Mouse (Mus musculus): ENCODE measurements around the gene Cib2.
"Not testable (repeated sequence)": the region's sequence is repeated elsewhere in the genome, so short reads cannot be mapped to it uniquely, and the experiment has no call there.

The Cib2 gene

DNA sequence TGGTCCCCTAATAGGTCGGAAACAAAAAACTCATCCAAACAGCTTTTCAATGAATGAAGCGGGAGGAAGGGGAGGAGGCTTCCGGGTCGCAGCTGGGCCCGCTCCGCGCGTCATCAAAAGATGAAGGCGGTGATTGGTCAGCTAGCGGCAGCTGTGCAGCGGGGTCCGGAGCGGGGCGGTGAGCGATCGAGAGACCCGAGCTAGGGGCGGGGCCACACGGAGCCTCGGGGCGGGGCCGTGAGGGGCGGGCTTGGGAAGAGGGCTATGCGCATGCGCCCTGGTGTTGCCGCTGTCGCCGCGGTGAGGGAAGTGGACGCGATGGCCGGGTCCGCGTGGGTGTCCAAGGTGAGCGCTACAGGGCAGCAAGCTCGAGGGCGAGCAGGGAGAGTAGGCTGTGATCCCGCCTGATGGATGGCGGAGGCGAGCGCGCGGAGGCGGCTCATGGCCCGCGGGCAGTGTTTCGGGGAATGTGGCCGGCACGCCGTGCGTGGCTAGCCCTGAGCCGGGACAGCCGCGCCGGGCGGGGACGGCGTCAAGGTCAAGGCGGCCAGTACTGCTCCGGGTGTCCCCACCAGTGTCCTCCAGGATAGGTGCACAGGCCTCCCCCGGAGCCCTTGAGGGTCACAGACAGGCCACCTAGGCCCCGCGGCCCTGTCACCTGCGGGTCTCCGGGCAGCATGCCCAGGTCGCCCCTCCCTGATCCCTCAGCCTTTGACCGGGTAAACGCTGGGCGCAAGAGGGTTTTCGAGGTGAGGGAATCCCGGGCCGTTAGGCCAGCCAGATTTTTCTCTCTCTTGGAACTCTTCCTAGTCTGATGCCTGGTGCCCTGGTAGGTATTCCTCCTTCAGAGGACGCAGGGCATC is 26.4 kb upstream of the Cib2 start, which contains the start of gene Idh3a:
Idh3a (plus strand) TSS at position 136 of the 863 bp plus-strand sequence.
- Histone ChIP-seq H3K4me1 (replicated peaks; ENCODE audit: low read depth, low read length) (peaks cover 32% of the 10 kb centered on the region), H3K36me3 (ENCODE audit: insufficient read depth, low read length) (peaks cover 36% of the 10 kb centered on the region), H3K4me3 (replicated peaks; ENCODE audit: low read length) (peak within 1 kb of the TSS; percentile 99), H3K27me3 (ENCODE audit: insufficient read depth, low read length) (no peaks in the 10 kb centered on the region), H3K9me3 (ENCODE audit: low read length) (no peaks in the 10 kb centered on the region)
- TF ChIP-seq POU5F1 (IDR thresholded peaks at IDR 0.05; ENCODE audit: borderline replicate concordance, low read length) (no peak), CTCF (conservative IDR thresholded peaks at IDR 0.05; ENCODE audit: low read length) (no peak), NANOG (IDR thresholded peaks at IDR 0.05; ENCODE audit: borderline replicate concordance, low read length) (no peak)

GRCm38 (mm10) chr9:54585839-54586198 is 25.8 kb upstream of the Cib2 start:
- H3K4me1 ChIP-seq (replicated peaks; ENCODE audit: low read depth, low read length), result peaks cover 32% of the 10 kb centered on the region
- no peaks in the 10 kb centered on the region for H3K9me3 ChIP-seq (ENCODE audit: low read length)
- H3K27me3 ChIP-seq (ENCODE audit: insufficient read depth, low read length), result no peaks in the 10 kb centered on the region
- TF ChIP-seq CTCF (conservative IDR thresholded peaks at IDR 0.05; ENCODE audit: low read length), result no peak
- TF ChIP-seq NANOG (IDR thresholded peaks at IDR 0.05; ENCODE audit: borderline replicate concordance, low read length), result no peak
- no peak for TF ChIP-seq POU5F1 (IDR thresholded peaks at IDR 0.05; ENCODE audit: borderline replicate concordance, low read length)
- peak overlapping the region; percentile 99 for H3K4me3 ChIP-seq (replicated peaks; ENCODE audit: low read length)
- peaks cover 32% of the 10 kb centered on the region for H3K36me3 ChIP-seq (ENCODE audit: insufficient read depth, low read length)

DNA sequence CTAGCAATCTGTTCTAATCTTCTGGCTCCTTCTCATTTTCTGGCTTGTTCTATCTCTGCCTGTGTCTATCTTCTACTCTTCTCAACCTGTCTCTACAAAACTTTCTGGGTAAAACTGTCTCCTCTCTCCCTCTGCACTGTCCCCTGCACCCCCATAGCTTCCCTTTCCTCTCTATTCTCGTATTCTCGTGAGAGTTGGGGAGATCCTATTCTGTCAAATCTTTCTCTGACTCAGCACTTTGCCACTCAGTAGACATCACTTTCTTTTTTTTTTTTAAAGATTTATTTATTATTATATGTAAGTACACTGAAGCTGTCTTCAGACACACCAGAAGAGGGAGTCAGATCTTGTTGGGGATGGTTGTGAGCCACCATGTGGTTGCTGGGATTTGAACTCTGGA is 24.1 kb upstream of the Cib2 start:
- peaks cover 15% of the 10 kb centered on the region for H3K36me3 ChIP-seq (ENCODE audit: insufficient read depth, low read length)
- H3K9me3 ChIP-seq (ENCODE audit: low read length); H3K4me3 ChIP-seq (replicated peaks; ENCODE audit: low read length); H3K27me3 ChIP-seq (ENCODE audit: insufficient read depth, low read length): not testable (repeated sequence)
- H3K4me1 ChIP-seq (replicated peaks; ENCODE audit: low read depth, low read length), result peaks cover 29% of the 10 kb centered on the region

GRCm38 (mm10) chr9:54583712-54584111 is 23.7 kb upstream of the Cib2 start:
- Histone ChIP-seq H3K4me1 (replicated peaks; ENCODE audit: low read depth, low read length) (peaks cover 25% of the 10 kb centered on the region), H3K9me3 (ENCODE audit: low read length) (no peaks in the 10 kb centered on the region), H3K4me3 (replicated peaks; ENCODE audit: low read length) (no peak overlapping the region), H3K27me3 (ENCODE audit: insufficient read depth, low read length) (no peaks in the 10 kb centered on the region), H3K36me3 (ENCODE audit: insufficient read depth, low read length) (peaks cover 11% of the 10 kb centered on the region)
- no peak for TF ChIP-seq CTCF (conservative IDR thresholded peaks at IDR 0.05; ENCODE audit: low read length)
- TF ChIP-seq POU5F1 (IDR thresholded peaks at IDR 0.05; ENCODE audit: borderline replicate concordance, low read length), result no peak
- TF ChIP-seq NANOG (IDR thresholded peaks at IDR 0.05; ENCODE audit: borderline replicate concordance, low read length), result no peak

DNA sequence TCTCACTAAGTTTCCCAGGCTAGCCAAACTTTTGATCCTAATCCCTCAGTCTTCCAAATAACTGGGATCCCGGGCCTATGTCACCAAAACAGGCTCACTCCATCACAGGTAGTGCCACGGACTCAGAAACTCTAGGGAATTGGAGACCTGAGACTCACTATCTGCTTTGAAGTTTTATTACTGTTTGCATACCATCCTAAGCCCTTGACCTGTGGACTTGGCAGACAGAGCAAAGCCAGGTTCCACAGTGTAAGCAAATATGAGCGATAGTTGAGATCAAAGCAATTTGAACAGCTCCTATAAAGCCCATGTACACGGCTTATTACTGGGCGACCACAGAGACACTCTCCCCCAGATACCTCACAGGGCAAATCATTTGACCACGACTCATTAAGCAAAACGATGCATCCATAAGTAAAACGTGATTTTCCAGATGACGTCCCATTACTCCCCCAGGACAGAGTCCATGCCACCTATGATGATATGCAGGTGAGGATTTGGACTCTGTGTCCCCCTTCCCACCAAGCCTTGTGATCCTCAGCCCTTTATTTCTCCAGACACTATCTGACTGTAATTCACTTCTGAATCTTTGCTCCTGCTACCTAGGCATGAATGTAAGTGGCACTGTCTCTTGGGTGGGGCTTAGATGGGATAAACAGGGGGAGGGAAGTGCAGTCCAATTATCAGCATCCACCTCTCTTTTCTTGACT is 11.3 kb upstream of the Cib2 start:
- Histone ChIP-seq H3K4me1 (replicated peaks; ENCODE audit: low read depth, low read length) (peaks cover 12% of the 10 kb centered on the region), H3K27me3 (ENCODE audit: insufficient read depth, low read length) (no peaks in the 10 kb centered on the region), H3K36me3 (ENCODE audit: insufficient read depth, low read length) (no peaks in the 10 kb centered on the region), H3K9me3 (ENCODE audit: low read length) (no peaks in the 10 kb centered on the region), H3K4me3 (replicated peaks; ENCODE audit: low read length) (no peak overlapping the region)
- TF ChIP-seq POU5F1 (IDR thresholded peaks at IDR 0.05; ENCODE audit: borderline replicate concordance, low read length) (no peak), CTCF (conservative IDR thresholded peaks at IDR 0.05; ENCODE audit: low read length) (no peak), NANOG (IDR thresholded peaks at IDR 0.05; ENCODE audit: borderline replicate concordance, low read length) (no peak)

GRCm38 (mm10) chr9:54568732-54569131 is 8.7 kb upstream of the Cib2 start:
- no peak overlapping the region for H3K4me3 ChIP-seq (replicated peaks; ENCODE audit: low read length)
- peaks cover 3% of the 10 kb centered on the region; the same call in 1 of the 2 replicates for H3K27me3 ChIP-seq (ENCODE audit: insufficient read depth, low read length)
- no peaks in the 10 kb centered on the region for H3K36me3 ChIP-seq (ENCODE audit: insufficient read depth, low read length)
- H3K9me3 ChIP-seq (ENCODE audit: low read length), result no peaks in the 10 kb centered on the region
- TF ChIP-seq NANOG (IDR thresholded peaks at IDR 0.05; ENCODE audit: borderline replicate concordance, low read length), result no peak
- 0 out of 2 replicates have a peak, but pooled peaks have one; percentile 1 for TF ChIP-seq CTCF (conservative IDR thresholded peaks at IDR 0.05; ENCODE audit: low read length)
- H3K4me1 ChIP-seq (replicated peaks; ENCODE audit: low read depth, low read length), result peaks cover 12% of the 10 kb centered on the region

DNA sequence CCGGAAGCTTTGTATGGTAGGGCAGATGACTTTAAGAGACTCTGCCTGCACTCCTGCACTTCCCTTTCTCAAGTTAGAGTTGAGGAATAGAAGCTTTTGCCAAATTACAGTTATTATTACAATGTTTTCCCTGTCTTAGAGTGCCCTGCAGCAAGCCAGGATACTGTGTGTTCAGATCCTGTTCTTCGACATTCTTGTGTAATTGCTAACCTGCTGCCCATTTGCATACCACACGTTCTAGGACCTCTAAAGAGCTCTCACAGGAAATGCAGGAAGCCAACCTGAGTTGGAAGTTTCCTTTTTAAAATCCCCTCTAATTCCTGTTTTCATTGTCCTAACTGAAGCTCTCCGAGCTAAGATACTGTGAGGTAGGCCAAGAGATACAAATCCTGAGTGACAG is 6.9 kb upstream of the Cib2 start:
- H3K36me3 ChIP-seq (ENCODE audit: insufficient read depth, low read length), result no peaks in the 10 kb centered on the region
- TF ChIP-seq NANOG (IDR thresholded peaks at IDR 0.05; ENCODE audit: borderline replicate concordance, low read length), result no peak
- TF ChIP-seq POU5F1 (IDR thresholded peaks at IDR 0.05; ENCODE audit: borderline replicate concordance, low read length), result no peak
- no peak for TF ChIP-seq CTCF (conservative IDR thresholded peaks at IDR 0.05; ENCODE audit: low read length)
- H3K9me3 ChIP-seq (ENCODE audit: low read length), result no peaks in the 10 kb centered on the region
- H3K4me3 ChIP-seq (replicated peaks; ENCODE audit: low read length), result no peak overlapping the region
- H3K4me1 ChIP-seq (replicated peaks; ENCODE audit: low read depth, low read length), result peaks cover 12% of the 10 kb centered on the region
- peaks cover 6% of the 10 kb centered on the region; the same call in 1 of the 2 replicates for H3K27me3 ChIP-seq (ENCODE audit: insufficient read depth, low read length)

DNA sequence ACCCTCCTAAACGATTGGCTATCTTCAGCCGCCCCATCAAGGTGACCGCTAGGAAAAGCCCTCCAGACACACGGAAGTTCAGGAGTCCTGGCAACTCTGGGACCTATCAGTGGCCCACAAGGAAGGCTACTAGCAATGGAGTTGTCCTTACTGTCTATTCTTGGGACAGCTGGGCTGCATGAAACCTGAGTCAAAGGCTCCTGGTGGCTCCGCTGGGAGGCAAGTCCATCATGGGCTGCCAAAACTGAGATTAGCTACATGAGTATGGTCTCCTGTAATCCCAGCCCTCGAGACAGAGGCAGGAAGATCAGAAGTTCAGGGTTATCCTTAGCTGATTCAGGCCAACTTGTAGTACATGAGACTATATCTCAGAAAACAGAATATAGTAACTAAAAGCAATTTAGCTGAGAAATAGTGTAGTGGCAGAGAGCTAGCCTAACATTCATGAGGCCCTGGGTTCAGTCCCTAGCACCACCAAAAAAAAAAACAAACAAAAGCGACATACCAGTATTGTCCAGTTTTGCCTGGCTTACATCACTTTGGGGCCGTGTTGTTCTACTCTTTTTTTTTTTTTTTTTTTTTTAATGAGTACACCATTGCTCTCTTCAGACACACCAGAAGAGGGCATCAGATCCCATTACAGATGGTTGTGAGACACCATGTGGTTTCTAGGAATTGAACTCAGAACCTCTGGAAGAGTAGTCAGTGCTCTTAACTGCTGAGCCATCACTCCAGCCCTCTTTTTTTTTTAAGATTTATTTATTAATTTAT is 998 bp upstream of the Cib2 start:
- H3K4me3 ChIP-seq (replicated peaks; ENCODE audit: low read length), result peak overlapping the region; percentile 57
- H3K4me1 ChIP-seq (replicated peaks; ENCODE audit: low read depth, low read length), result peaks cover 14% of the 10 kb centered on the region
- no peaks in the 10 kb centered on the region for H3K9me3 ChIP-seq (ENCODE audit: low read length)
- no peaks in the 10 kb centered on the region for H3K36me3 ChIP-seq (ENCODE audit: insufficient read depth, low read length)
- TF ChIP-seq POU5F1 (IDR thresholded peaks at IDR 0.05; ENCODE audit: borderline replicate concordance, low read length) (no peak), NANOG (IDR thresholded peaks at IDR 0.05; ENCODE audit: borderline replicate concordance, low read length) (no peak), CTCF (conservative IDR thresholded peaks at IDR 0.05; ENCODE audit: low read length) (no peak)
- peaks cover 35% of the 10 kb centered on the region for H3K27me3 ChIP-seq (ENCODE audit: insufficient read depth, low read length)
